Mouse (Mus musculus): Measurements from ENCODE around the gene Zc3h12d.

Zc3h12d gene

DNA sequence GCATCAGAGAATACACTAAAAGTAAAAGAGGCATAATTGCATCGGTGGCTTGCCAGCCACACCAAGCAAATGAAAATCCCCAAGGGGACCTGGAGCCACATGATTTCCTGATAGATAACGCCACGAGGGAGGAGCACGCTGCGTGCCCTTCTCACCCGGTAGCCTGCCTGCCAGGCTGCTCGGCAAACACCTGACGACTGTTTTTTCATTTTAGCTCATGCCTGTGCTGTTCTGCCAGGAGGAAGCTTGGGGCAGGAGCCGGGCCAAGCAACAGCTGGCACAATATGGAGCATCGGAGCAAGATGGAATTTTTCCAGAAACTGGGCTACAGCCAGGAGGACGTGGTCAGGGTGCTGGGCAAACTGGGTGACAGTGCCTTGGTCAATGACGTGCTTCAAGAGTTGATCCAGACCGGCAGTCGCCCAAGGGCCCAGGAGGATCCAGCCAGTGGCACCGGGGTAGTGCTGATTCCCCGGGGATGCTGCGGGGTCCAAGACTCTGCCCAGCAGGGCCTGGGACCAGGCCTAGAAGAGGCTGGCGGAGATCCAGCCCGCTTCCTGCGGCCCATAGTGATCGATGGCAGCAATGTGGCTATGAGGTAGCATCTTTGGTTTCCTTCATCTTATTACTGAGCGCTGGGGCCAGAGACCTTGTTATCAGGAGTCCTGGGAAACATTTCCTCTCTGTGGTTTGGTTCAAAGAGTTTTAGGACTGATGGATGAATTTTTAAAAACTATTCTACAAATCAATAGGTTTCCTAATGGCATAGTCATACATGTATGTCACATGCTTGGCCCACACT, 7.5 kb downstream of the Zc3h12d start:
- DNase-seq (ENCODE audit: low spot score), result no peak

- no peak for DNase-seq (ENCODE audit: low spot score)
These were observed 8.1 kb downstream of the Zc3h12d start for GRCm38 (mm10) chr10:7840353-7840733.

DNA sequence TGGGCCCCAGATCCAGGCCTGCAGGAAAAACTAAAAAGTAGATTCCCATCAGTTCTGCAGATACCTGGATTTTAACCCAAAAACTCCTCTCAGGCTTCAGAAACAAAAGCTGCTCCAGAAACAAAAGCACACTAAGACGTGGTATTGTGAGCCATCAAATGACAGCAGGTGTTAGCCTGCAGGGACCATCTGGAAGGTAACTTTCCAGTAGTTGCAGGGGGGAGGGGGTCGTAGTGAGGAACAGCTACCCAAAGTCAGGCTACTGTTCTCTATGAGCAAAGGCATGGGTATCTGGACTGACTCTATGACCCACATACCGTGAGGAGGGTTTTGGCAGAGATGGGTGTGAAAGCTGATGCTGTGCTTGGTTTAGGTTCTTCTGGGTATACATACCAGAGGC, 8.5 kb downstream of the Zc3h12d start:
- DNase-seq (ENCODE audit: low spot score), result no peak

DNA sequence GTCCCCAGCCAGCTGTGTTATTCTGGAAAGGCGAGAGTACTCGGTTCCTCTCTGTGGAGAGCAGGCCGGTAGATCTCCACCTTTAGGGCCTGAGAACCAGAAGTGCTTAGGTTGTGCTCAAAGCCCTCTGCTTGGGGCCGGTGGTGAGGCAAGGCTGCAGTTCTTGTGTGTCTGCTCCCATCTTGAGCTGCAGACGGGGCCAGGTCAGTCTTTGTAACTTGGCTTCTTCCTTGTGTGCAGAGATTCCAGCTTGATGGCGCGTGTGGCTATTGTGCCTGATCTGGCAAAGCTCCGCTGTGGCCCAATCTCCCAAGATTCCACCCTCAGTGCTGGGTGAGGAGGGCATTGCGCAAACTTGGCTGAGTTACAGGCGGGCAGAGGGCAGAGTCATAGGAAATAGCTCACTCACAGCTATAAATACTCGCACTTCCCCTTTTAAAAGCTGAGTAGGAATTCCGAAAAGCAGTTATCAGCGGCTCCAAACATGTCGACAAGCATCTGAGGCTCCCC, 9.4 kb downstream of the Zc3h12d start:
- peak; percentile 8 for DNase-seq (ENCODE audit: low spot score)

DNA sequence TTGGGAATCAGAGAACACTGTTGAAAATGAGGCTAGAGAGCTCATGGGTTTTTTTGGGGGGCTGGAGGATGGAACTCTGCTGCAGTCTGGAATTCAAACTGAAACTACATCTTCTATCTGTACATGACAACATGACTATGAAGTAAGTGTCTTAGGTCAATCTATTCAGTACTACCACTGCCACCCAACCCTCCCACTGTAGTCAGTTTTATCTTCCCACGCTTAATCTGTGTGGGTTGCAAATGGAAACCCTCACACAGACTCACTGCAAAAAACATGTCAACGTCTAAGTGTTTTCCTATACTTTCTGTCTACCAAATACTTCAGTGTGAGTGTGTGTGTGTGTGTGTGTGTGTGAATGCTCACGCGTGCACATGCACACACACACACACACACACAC, 10.9 kb downstream of the Zc3h12d start:
- no peak for DNase-seq (ENCODE audit: low spot score)

- DNase-seq (ENCODE audit: low spot score), result no peak
These were observed 11.9 kb downstream of the Zc3h12d start for GRCm38 (mm10) chr10:7844161-7844560.

DNA sequence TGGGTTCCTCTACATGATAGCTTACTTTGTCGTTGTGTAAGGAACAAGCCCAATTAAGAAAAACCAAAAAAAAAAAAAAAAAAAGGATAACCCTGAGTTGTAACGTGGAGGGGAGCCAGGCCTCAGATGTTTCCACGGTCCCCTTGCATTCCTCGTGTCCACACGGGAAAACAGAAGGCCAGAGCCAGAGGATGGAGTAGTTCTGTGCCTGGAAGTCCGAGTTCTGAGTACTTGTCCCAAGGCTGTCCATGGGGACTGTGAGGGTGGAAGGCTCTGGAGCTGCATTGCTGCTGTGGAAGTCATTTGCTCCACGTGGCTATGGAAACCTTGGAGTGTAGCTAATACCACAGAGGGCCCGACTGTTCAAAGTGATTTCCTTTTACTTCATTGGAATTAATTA, 12.9 kb downstream of the Zc3h12d start:
- no peak for DNase-seq (ENCODE audit: low spot score)

DNA sequence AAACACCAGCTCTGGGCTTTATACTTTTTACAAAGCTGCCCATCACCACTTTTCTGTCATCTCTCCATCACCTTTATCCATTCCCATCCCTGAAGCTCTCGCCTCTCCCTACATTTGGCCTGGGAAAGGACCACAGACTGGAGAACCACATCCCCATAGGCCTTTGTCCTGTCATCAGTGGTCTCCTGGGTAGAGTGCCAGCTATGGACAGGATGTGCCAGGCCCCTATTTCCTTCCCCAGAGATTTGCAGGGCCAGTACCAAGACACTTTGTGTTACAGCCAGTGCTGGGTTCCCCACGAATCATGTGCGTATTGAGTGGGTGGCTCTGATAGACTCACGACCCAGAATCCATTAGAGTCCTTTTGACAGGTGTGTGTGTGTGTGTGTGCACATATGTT, 13.7 kb downstream of the Zc3h12d start:
- no peak for DNase-seq (ENCODE audit: low spot score)

DNA sequence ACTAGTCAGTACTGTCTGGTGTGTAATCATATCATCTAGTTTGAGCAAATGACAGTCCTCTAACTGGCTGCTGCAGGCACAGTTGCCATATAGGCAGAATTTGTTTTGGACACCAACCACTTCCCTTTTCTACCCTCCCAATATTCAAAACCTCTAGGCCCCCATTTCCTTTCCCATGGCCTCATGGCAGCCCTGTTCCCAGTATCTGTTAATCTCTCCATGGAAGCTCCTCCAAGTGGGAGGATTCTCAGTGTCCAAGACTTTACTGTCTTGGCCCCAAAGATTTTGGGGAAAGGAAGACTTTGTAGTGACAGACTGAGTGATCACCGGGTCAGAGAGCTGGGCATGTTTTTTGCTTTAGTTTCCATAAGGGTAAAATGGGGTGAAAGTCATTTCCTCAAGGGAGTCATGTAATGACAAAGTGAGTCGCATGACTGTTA, 14.9 kb downstream of the Zc3h12d start:
- no peak for DNase-seq (ENCODE audit: low spot score)

- DNase-seq (ENCODE audit: low spot score), result no peak
These were observed 19.6 kb downstream of the Zc3h12d start for GRCm38 (mm10) chr10:7851891-7852290.

DNA sequence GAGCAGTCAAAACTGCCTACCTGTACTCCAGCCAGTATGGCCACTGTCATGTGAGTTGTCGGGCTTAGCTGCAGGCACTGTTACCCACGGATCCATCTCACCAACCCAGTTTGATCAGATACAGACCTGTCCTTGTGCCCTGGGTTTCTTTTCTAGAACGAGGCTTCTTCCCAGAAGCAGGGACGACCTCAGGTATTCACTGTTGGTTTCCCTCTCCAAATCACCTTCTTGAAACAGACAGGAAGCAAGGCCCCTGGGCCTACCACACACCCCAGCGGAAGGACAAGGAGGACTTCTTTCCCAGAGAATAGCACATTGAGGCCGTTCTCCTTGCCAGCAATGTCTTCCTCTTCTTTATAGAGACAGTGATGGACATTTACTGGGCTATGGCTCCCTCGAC, 28.2 kb downstream of the Zc3h12d start:
- no peak for DNase-seq (ENCODE audit: low spot score)

- DNase-seq (ENCODE audit: low spot score), result no peak
These were observed 29.1 kb downstream of the Zc3h12d start for GRCm38 (mm10) chr10:7861259-7861936.

GRCm38 (mm10) chr10:7861937-7862657, 29.8 kb downstream of the Zc3h12d start:
- no peak for DNase-seq (ENCODE audit: low spot score)

DNA sequence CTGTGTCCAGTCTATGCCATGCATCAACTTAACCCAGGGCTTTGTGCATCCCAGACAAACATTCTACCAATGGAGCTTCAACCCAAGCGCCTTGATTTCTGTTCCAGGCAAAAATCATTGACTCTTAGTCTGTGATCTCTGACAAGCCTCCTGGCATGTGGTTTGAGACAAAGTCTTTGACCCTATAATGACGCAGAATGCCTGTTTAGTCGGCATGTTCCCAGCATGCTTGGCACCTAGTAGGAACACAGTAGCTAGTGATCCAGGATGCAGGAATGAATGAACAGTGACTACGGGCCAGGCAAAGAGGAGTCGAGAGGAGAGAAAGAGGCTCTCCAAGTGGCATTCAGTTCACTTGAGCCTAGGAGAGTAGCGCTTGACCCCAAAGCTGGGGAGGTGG, 31.1 kb downstream of the Zc3h12d start:
- DNase-seq (ENCODE audit: low spot score), result no peak

GRCm38 (mm10) chr10:7864184-7864583, 31.9 kb downstream of the Zc3h12d start:
- no peak for DNase-seq (ENCODE audit: low spot score)

DNA sequence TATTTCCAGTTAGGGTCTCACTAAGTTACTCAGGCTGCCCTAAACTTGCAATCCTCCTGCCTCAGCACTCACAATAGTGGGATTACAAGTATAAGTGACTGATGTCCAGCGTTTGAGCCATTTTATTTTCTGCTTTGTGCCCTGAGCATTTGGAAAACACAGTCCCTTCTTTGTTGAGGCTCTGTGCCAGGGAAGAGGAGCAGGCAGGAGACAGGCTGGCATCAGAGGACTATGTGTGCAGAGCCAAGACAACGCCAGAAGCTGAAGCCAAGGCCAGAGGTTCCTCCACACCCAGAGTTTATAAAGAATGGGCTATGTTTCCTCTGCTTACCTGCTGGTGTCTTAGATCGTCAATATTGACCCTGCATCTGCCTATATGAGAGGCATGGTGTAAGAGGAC, 32.5 kb downstream of the Zc3h12d start:
- DNase-seq (ENCODE audit: low spot score), result no peak

DNA sequence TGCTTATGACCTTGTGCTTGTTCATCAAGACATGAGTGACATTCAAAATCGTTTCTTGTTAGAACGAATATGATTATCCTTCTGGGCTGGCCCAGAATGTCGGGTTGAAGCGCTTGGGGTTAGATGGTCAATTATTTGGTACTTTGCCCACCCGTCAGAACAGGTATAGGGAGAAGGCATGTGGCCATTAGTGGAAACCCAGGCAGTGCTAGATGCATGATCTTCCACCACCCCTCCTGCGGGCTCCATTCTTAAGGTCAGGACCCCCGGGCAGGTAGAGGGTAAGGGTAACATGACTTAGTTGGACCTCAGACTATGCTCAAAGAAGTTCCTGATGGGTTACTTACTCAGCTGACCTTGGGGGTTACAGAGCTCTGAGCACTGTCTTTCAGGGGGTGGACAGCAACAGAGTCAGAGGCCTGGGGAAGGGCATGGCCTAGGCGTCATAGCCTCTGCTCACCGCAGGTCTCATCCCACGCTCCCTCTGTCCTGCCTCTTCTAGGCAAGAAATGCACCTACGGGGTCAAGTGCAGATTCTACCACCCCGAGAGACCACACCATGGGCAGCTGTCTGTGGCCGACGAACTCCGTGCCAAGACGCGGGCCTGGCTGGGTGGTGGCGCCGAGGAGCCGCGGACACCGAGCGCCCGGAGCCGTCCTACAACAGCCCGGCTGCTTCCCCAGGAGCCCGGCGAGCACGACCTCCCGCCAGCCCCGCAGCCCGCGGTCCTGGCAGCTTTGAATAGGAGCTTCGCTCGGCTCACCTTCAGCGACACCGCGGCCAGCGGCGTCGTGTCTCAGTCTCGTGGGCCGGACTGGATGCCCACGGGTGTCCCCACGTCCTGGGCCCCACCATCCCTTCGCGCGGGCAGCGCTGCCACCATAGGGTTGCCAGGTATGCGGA, 34.7 kb downstream of the Zc3h12d start:
- no peak for DNase-seq (ENCODE audit: low spot score)

DNA sequence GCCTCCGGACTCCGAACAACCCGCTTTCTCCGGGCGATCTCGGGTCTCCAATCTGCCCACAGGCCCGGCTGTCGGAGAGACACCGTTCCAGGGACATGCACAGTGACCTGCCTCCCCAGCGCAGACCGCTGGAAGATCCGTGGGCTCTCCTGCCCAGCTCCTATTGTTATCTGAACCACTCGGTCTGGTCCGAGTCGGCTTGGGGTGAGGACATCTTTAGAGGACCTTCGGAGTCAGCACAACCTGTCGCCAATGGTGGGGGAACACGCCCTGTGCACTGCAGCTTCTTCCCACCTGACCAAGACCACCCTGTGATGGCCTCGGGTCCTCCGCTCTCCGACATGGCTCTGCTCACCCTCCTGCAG, 35.4 kb downstream of the Zc3h12d start:
- DNase-seq (ENCODE audit: low spot score), result no peak

DNA sequence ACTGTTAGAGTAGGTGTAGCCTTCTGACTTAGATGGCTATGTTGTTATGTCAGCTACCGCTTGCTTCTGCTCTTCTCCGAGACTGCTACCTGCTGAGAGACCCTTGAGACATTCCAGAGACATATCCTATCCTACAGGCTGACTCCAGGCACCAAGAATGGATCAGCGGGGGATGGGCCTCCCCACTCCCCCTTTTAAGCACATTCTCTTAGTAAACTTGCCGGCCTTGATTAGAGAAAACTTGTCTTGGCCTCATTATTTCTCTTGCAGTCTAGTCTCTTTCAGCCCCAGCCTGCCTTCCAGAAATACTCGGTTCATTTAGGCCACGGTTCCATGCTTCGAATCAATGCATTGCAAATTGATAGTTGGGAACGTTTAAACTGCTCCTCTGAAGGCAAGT, 37.5 kb downstream of the Zc3h12d start:
- no peak for DNase-seq (ENCODE audit: low spot score)

DNA sequence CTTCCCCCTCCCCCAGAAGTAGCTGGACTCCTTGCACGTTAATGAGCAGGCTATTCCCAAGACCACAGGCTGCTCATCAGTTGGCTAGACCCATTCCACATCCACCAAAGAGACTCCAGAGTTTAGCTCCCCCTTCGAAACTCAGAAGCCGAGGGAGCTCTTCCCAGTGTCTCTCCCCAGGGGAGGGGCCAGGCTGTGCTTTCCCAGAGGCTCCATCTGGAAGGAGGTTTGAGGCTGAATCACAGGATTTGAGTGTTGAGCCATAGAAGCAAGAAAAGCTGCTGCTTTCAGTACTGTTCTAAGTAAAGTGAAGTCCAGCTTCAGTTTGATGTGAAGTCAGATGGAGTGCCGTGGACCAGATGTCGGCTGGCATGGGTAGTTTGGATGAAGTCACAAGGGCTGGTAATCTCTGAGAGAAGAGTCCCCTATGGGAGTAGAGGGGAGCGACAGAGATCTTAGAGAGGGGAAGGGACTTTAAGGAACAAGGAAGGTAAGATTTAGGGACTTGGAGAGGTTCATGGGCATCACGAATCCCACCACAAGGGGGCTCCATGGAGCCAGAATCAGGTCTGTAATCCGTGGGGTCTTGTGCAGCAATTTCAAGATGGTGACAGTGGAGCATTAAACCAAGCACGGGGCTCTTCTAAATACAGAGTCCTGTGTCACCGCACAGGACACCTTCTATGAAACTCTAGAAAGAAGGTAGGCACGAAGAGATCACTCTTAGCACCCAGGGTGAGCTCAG, 38.5 kb downstream of the Zc3h12d start:
- DNase-seq (ENCODE audit: low spot score), result peak; percentile 23

- no peak for DNase-seq (ENCODE audit: low spot score)
These were observed 39.2 kb downstream of the Zc3h12d start for GRCm38 (mm10) chr10:7871381-7872020.
